Mouse (Mus musculus) liver, embryonic 14.5 days (tissue): ENCODE results near the gene 4930524J08Rik. TPM values are rescaled to one million over a fixed set of nuclear protein-coding genes. Genes with fewer than 3 reads are reported as not detected.

Experiments
- ATAC-seq: fragments of 200-750 bp; cut with Nextera tagmentation; 2 replicates; pipeline ENCODE4 v1.8.0; 2017; ENCODE audit warnings: moderate number of reproducible peaks, mild to moderate bottlenecking, moderate library complexity; ENCODE audit not compliant: insufficient read depth
- DNase-seq, 3 experiments: peaks; one replicate each; pipeline ENCODE4 v3.0.0-alpha.2; 2012 to 2013; ENCODE audit warnings: low read depth in 3 of 3, low spot score in 3 of 3
- H3K27ac ChIP-seq: fragments of 300-500 bp; sonication (generic); 2 replicates; pipeline ENCODE4 v1.5.1; 2014; ENCODE audit warnings: moderate library complexity, mild to moderate bottlenecking, control low read depth, inconsistent platforms
- H3K27me3 ChIP-seq: fragments of 300-500 bp; sonication (generic); 2 replicates; pipeline ENCODE4 v1.6.1; 2014; ENCODE audit warnings: mild to moderate bottlenecking, low read length, moderate library complexity; ENCODE audit not compliant: control insufficient read depth, insufficient read depth
- H3K36me3 ChIP-seq: fragments of 300-500 bp; sonication (generic); replicated peaks from 2 replicates; pipeline ENCODE4 v1.6.1; 2014; ENCODE audit warnings: low read depth; ENCODE audit not compliant: control insufficient read depth, insufficient read depth
- H3K4me1 ChIP-seq, 2 experiments: fragments of 200-500 bp in 1 of 2; fragments of 300-500 bp in 1 of 2; sonication (generic) in 1 of 2; replicated peaks; 2 replicates each; pipeline ENCODE4 v1.6.1; 2012 to 2014; ENCODE audit warnings: antibody characterized with exemption in 1 of 2, inconsistent platforms in 1 of 2, low read length in 1 of 2; ENCODE audit not compliant: control insufficient read depth in 2 of 2, insufficient read depth in 2 of 2
- H3K4me2 ChIP-seq: fragments of 300-500 bp; sonication (generic); 2 replicates; pipeline ENCODE4 v1.6.1; 2014; ENCODE audit warnings: low read depth, mild to moderate bottlenecking, control low read depth, moderate library complexity
- H3K4me3 ChIP-seq, 2 experiments: fragments of 200-500 bp in 1 of 2; fragments of 300-500 bp in 1 of 2; sonication (generic) in 1 of 2; 2 replicates each; pipeline ENCODE4 v1.5.1; 2012 to 2014; ENCODE audit warnings: low read depth in 2 of 2, low read length in 2 of 2, mild to moderate bottlenecking in 2 of 2, control low read depth in 1 of 2, inconsistent platforms in 1 of 2, moderate library complexity in 1 of 2; ENCODE audit not compliant: insufficient read depth in 1 of 2
- H3K9ac ChIP-seq: fragments of 300-500 bp; sonication (generic); replicated peaks from 2 replicates; pipeline ENCODE4 v1.6.1; 2014; ENCODE audit warnings: mild to moderate bottlenecking, control low read depth, moderate library complexity
- H3K9me3 ChIP-seq: fragments of 300-500 bp; sonication (generic); 2 replicates; pipeline ENCODE4 v1.6.1; 2016; ENCODE audit warnings: low read length, mixed read lengths; ENCODE audit not compliant: control insufficient read depth
- CTCF ChIP-seq: IDR thresholded peaks from 2 replicates; pipeline ENCODE4 v1.5.1; 2016; ENCODE audit warnings: antibody characterized with exemption, low read depth, control low read depth
- EP300 ChIP-seq: IDR thresholded peaks from 2 replicates; pipeline ENCODE4 v1.6.1; 2016; ENCODE audit warnings: antibody characterized with exemption, low read depth
- WGBS: fragments of 180-500 bp; shearing (Covaris S2); extraction: QIAGEN DNeasy Blood & Tissue Kit; methylation state at CpG from one replicate; pipeline ENCODE4 v1.1.7; 2014; ENCODE audit not compliant: insufficient replicate concordance; 5-methylcytosine and 5-hydroxymethylcytosine counted together
- polyA plus RNA-seq, 2 experiments: library from polyadenylated mRNA; depleted of rRNA in 1 of 2; stranded (reverse) in 1 of 2; unstranded in 1 of 2; fragments of >200 nt; fragmentation: Nextera tagmentation in 1 of 2; extraction: Ambion mirVana in 1 of 2; gene quantifications; 2 replicates each; pipeline versions ENCODE4 v1.2.1 to v1.2.3; 2012 to 2014

4930524J08Rik gene
- polyA plus RNA-seq, 2 experiments, result 0.47 to 2.3 TPM

GRCm38 (mm10) chr5:99983452-99984061, 4.7 kb downstream of the 4930524J08Rik start:
- Histone ChIP-seq H3K4me3 (no peak overlapping the region), H3K4me1 (peaks cover 8 to 9% of the 10 kb centered on the region in 2 experiments), H3K36me3 (no peaks in the 10 kb centered on the region), H3K4me2 (0 out of 2 replicates have a peak overlapping the region, but pooled peaks have one; percentile 8), H3K27ac (no peak overlapping the region), H3K9me3 (no peaks in the 10 kb centered on the region), H3K9ac (no peak overlapping the region), H3K27me3 (no peaks in the 10 kb centered on the region)
- TF ChIP-seq EP300, result no peak
- TF ChIP-seq CTCF, result no peak
- 55% methylated on average over 9 of the region's 9 CpGs for WGBS
- DNase-seq (no peak), ATAC-seq (no peak)

DNA sequence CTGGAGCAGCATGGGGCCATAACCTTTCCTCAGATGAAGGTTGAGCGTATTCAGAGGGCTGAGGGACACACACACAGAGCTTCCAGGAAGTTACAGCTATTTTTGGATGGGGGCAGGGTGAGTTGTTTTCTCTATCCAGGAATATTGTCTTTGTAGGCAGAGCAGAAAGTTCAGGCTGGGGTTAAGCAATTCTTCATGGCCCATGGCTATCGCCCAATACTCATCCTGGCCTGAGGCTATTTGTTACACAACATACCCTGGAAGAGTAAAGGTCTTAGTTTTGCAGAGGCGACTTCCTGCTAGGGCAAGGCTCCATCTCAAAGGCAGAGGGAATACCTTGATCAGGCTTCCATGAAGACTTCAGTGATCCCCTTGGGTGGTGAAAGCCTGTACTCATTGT, 15.3 kb downstream of the 4930524J08Rik start:
- 53% methylated on average over 3 of the region's 3 CpGs for WGBS
- H3K4me2 ChIP-seq, result peak overlapping the region; percentile 18; the same call in 1 of the 2 replicates
- H3K9ac ChIP-seq, result no peak overlapping the region
- ATAC-seq (peak; percentile 66), DNase-seq (no peak)
- H3K4me1 ChIP-seq, result peaks cover 0 to 3% of the 10 kb centered on the region in 2 experiments; a peak in 1 of 4 replicates
- TF ChIP-seq EP300 (no peak), CTCF (no peak)
- no peak overlapping the region for H3K27ac ChIP-seq
- no peaks in the 10 kb centered on the region for H3K9me3 ChIP-seq
- no peaks in the 10 kb centered on the region for H3K27me3 ChIP-seq
- no peak overlapping the region for H3K4me3 ChIP-seq
- no peaks in the 10 kb centered on the region for H3K36me3 ChIP-seq

- Histone ChIP-seq H3K4me3 (no peak overlapping the region), H3K9me3 (no peaks in the 10 kb centered on the region), H3K4me1 (peaks cover 0 to 3% of the 10 kb centered on the region in 2 experiments; a peak in 1 of 4 replicates), H3K27me3 (no peaks in the 10 kb centered on the region), H3K9ac (no peak overlapping the region), H3K27ac (no peak overlapping the region), H3K4me2 (peak overlapping the region; percentile 18; the same call in 1 of the 2 replicates), H3K36me3 (no peaks in the 10 kb centered on the region)
- no peak for TF ChIP-seq EP300
- TF ChIP-seq CTCF, result no peak
- ATAC-seq, result peak; percentile 47; the same call in 1 of the 2 replicates
- no peak for DNase-seq
- 74% methylated on average over 3 of the region's 3 CpGs for WGBS
Measured at GRCm38 (mm10) chr5:99994680-99995079, 15.8 kb downstream of the 4930524J08Rik start.

- no peak for TF ChIP-seq EP300
- no peak for TF ChIP-seq CTCF
- no peaks in the 10 kb centered on the region for H3K27me3 ChIP-seq
- no peak overlapping the region for H3K4me2 ChIP-seq
- WGBS, result 60% methylated on average over 7 of the region's 7 CpGs
- ATAC-seq, result no peak
- no peaks in the 10 kb centered on the region for H3K9me3 ChIP-seq
- peaks cover 0 to 5% of the 10 kb centered on the region in 2 experiments; a peak in 3 of 4 replicates for H3K4me1 ChIP-seq
- no peak overlapping the region for H3K9ac ChIP-seq
- no peak for DNase-seq
- H3K36me3 ChIP-seq, result no peaks in the 10 kb centered on the region
- H3K27ac ChIP-seq, result no peak overlapping the region
- no peak overlapping the region for H3K4me3 ChIP-seq
Measured at GRCm38 (mm10) chr5:100000048-100000447, 21.2 kb downstream of the 4930524J08Rik start.

DNA sequence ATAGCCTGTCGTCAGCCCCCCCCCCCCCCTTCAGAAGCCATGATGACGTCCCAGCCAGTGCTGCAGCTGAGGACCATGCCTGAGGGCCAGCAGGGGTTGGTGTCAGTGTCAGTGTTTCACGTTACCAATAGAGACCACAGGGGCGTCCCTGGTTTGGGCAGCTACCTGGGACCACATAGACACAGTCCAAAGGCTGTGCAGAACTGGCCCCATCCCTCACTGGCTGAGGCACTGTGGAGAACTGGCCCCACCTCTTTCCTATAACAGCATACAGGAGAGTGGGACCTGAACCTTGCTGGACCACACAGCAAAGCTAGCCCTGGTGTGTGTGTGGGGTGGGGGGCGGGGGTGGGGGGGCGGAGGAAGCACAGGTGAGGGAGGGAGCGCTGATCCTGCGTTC, 21.6 kb downstream of the 4930524J08Rik start:
- peaks cover 4 to 10% of the 10 kb centered on the region in 2 experiments for H3K4me1 ChIP-seq
- H3K9ac ChIP-seq, result no peak overlapping the region
- WGBS, result 42% methylated on average over 8 of the region's 8 CpGs
- no peak overlapping the region for H3K4me3 ChIP-seq
- no peaks in the 10 kb centered on the region for H3K36me3 ChIP-seq
- H3K4me2 ChIP-seq, result no peak overlapping the region
- TF ChIP-seq EP300 (no peak), CTCF (no peak)
- no peak for DNase-seq
- H3K9me3 ChIP-seq, result no peaks in the 10 kb centered on the region
- H3K27ac ChIP-seq, result no peak overlapping the region
- no peaks in the 10 kb centered on the region for H3K27me3 ChIP-seq
- ATAC-seq, result no peak
